Mouse (Mus musculus): ENCODE results near the gene Eml3. TPM values are rescaled to one million over a fixed set of nuclear protein-coding genes. Genes with fewer than 3 reads are reported as not detected.
A peak's percentile ranks its signal among the peaks of the same experiment; 100 is the strongest.

Eml3 gene
- total and polyA plus RNA-seq, 3 experiments, result 16.6 to 23.4 TPM; not detected in 1

GRCm38 (mm10) chr19:8989066-8989566 is 59.8 kb downstream of the Eml3 start, which contains the start of gene Ahnak:
TSS of gene Ahnak (plus strand) at chr19:8989284.
- no peaks in the 10 kb centered on the region; a peak in 1 of 4 replicates for H3K27me3 ChIP-seq (ENCODE audit: control insufficient read depth in 1 of 2, insufficient read depth in 2 of 2, low read length in 2 of 2)
- no peaks in the 10 kb centered on the region for H3K79me2 ChIP-seq (ENCODE audit: control insufficient read depth, insufficient read depth, low read length, poor library complexity)
- peaks cover 4 to 18% of the 10 kb centered on the region in 2 experiments for H3K4me1 ChIP-seq (ENCODE audit: control insufficient read depth in 1 of 2, insufficient read depth in 2 of 2, low read length in 2 of 2)
- H3K36me3 ChIP-seq (ENCODE audit: control insufficient read depth in 1 of 2, insufficient read depth in 2 of 2, low read length in 2 of 2), result peaks cover 0 to 6% of the 10 kb centered on the region in 2 experiments; a peak in 2 of 4 replicates
- peak; percentile 46 for DNase-seq (ENCODE audit: low read depth, low spot score)
- no peak for TF ChIP-seq NRF1 (IDR thresholded peaks at IDR 0.05; ENCODE audit: insufficient read depth, low read depth, low read length, poor library complexity, severe bottlenecking)
- no peak for TF ChIP-seq SMC3 (IDR thresholded peaks at IDR 0.05; ENCODE audit: low read depth, low read length)
- TF ChIP-seq CHD2 (IDR thresholded peaks at IDR 0.05; ENCODE audit: low read length), result no peak
- H3K9me3 ChIP-seq (replicated peaks; ENCODE audit: insufficient read depth, low read length), result no peaks in the 10 kb centered on the region
- H3K9ac ChIP-seq (ENCODE audit: control insufficient read depth, low read depth, low read length, poor library complexity, severe bottlenecking), result peak within 1 kb of the TSS; percentile 55
- H3K4me3 ChIP-seq (ENCODE audit: control insufficient read depth in 1 of 2, insufficient read depth in 1 of 2, low read depth in 2 of 2, low read length in 2 of 2), result peak within 1 kb of the TSS; percentile 45 to 67
- H3K27ac ChIP-seq (ENCODE audit: control insufficient read depth, low read depth, low read length), result no peak within 1 kb of the TSS

GRCm38 (mm10) chr19:8989567-8990431 is 60.4 kb downstream of the Eml3 start:
- H3K27ac ChIP-seq (ENCODE audit: control insufficient read depth, low read depth, low read length), result no peak overlapping the region
- peak overlapping the region; percentile 55 for H3K9ac ChIP-seq (ENCODE audit: control insufficient read depth, low read depth, low read length, poor library complexity, severe bottlenecking)
- TF ChIP-seq SIN3A (IDR thresholded peaks at IDR 0.05; ENCODE audit: low read length), result 0 out of 2 replicates have a peak, but pooled peaks have one; percentile 52
- 0 out of 2 replicates have a peak, but pooled peaks have one; percentile 38 for TF ChIP-seq MAZ (IDR thresholded peaks at IDR 0.05; ENCODE audit: low read depth, low read length)
- no peak for TF ChIP-seq TCF12 (IDR thresholded peaks at IDR 0.05; ENCODE audit: low read depth, low read length)
- TF ChIP-seq CTCF (IDR thresholded peaks at IDR 0.05 in 2 of 3, conservative IDR thresholded peaks at IDR 0.05 in 1 of 3; ENCODE audit: control insufficient read depth in 1 of 3, insufficient read depth in 1 of 3, low read depth in 2 of 3, low read length in 3 of 3, poor library complexity in 1 of 3, severe bottlenecking in 1 of 3), result 0 out of 6 replicates have a peak, but pooled peaks of 1 of the 3 experiments have one; percentile 2
- no peaks in the 10 kb centered on the region; a peak in 1 of 4 replicates for H3K27me3 ChIP-seq (ENCODE audit: control insufficient read depth in 1 of 2, insufficient read depth in 2 of 2, low read length in 2 of 2)
- peaks cover 4 to 13% of the 10 kb centered on the region in 2 experiments for H3K4me1 ChIP-seq (ENCODE audit: control insufficient read depth in 1 of 2, insufficient read depth in 2 of 2, low read length in 2 of 2)
- peak; percentile 58 for DNase-seq (ENCODE audit: low read depth, low spot score)
- no peaks in the 10 kb centered on the region for H3K9me3 ChIP-seq (replicated peaks; ENCODE audit: insufficient read depth, low read length)
- peaks cover 0 to 4% of the 10 kb centered on the region in 2 experiments; a peak in 1 of 4 replicates for H3K36me3 ChIP-seq (ENCODE audit: control insufficient read depth in 1 of 2, insufficient read depth in 2 of 2, low read length in 2 of 2)
- H3K4me3 ChIP-seq (ENCODE audit: control insufficient read depth in 1 of 2, insufficient read depth in 1 of 2, low read depth in 2 of 2, low read length in 2 of 2), result peak overlapping the region; percentile 45 to 67
- H3K79me2 ChIP-seq (ENCODE audit: control insufficient read depth, insufficient read depth, low read length, poor library complexity), result no peaks in the 10 kb centered on the region

- Histone ChIP-seq H3K79me2 (ENCODE audit: control insufficient read depth, insufficient read depth, low read length, poor library complexity) (no peaks in the 10 kb centered on the region), H3K27me3 (ENCODE audit: control insufficient read depth in 1 of 2, insufficient read depth in 2 of 2, low read length in 2 of 2) (no peaks in the 10 kb centered on the region; a peak in 1 of 4 replicates), H3K9me3 (replicated peaks; ENCODE audit: insufficient read depth, low read length) (no peaks in the 10 kb centered on the region), H3K4me3 (ENCODE audit: control insufficient read depth in 1 of 2, insufficient read depth in 1 of 2, low read depth in 2 of 2, low read length in 2 of 2) (peak overlapping the region; percentile 18 to 24; a peak in 3 of 4 replicates), H3K9ac (ENCODE audit: control insufficient read depth, low read depth, low read length, poor library complexity, severe bottlenecking) (peak overlapping the region; percentile 8), H3K27ac (ENCODE audit: control insufficient read depth, low read depth, low read length) (no peak overlapping the region), H3K4me1 (ENCODE audit: control insufficient read depth in 1 of 2, insufficient read depth in 2 of 2, low read length in 2 of 2) (peaks cover 4 to 12% of the 10 kb centered on the region in 2 experiments), H3K36me3 (ENCODE audit: control insufficient read depth in 1 of 2, insufficient read depth in 2 of 2, low read length in 2 of 2) (peaks cover 0 to 4% of the 10 kb centered on the region in 2 experiments; a peak in 1 of 4 replicates)
- peak; percentile 41 for DNase-seq (ENCODE audit: low read depth, low spot score)
- TF ChIP-seq MYC (IDR thresholded peaks at IDR 0.05; ENCODE audit: low read depth, low read length) (no peak), POLR2AphosphoS2 (IDR thresholded peaks at IDR 0.05; ENCODE audit: low read length) (no peak), USF1 (IDR thresholded peaks at IDR 0.05; ENCODE audit: low read depth, low read length) (0 out of 2 replicates have a peak, but pooled peaks have one; percentile 11), ZC3H11A (IDR thresholded peaks at IDR 0.05; ENCODE audit: low read depth, low read length) (no peak)
These were observed 61.2 kb downstream of the Eml3 start for GRCm38 (mm10) chr19:8990432-8991102.

Other genes starting within 250 kb of the Eml3 start
Only the 30 nearest of the 32 such genes appear.
- gene Wdr74, start 193.7 kb upstream of the Eml3 start, total RNA-seq (2012; rRNA removed), result 158 and 208 TPM in 2 replicates
- gene Wdr74, start 193.7 kb upstream of the Eml3 start, polyA plus RNA-seq (2012; ENCODE audit: insufficient read depth in 1 of 2, insufficient read length in 2 of 2, low read depth in 1 of 2, low replicate concordance in 2 of 2, missing spikeins in 1 of 2), result 100 to 1,000 TPM; 208 to 803 TPM
- gene 1700092M07Rik, start 188.8 kb upstream of the Eml3 start, total RNA-seq (2012; rRNA removed), result 3.0 and 3.3 TPM in 2 replicates
- 1 to 10 TPM in 1 of 2 experiments, not detected in 1; 4.3 TPM for gene 1700092M07Rik, start 188.8 kb upstream of the Eml3 start, polyA plus RNA-seq (2012; ENCODE audit: insufficient read depth in 1 of 2, insufficient read length in 2 of 2, low read depth in 1 of 2, low replicate concordance in 2 of 2, missing spikeins in 1 of 2)
- 27.5 and 28.7 TPM in 2 replicates for gene Stx5a, start 188.1 kb upstream of the Eml3 start, total RNA-seq (2012; rRNA removed)
- gene Stx5a, start 188.1 kb upstream of the Eml3 start, polyA plus RNA-seq (2012; ENCODE audit: insufficient read depth in 1 of 2, insufficient read length in 2 of 2, low read depth in 1 of 2, low replicate concordance in 2 of 2, missing spikeins in 1 of 2), result 10 to 100 TPM in 1 of 2 experiments, not detected in 1; 50.0 TPM
- gene Nxf1, start 172.5 kb upstream of the Eml3 start, total RNA-seq (2012; rRNA removed), result 107 and 122 TPM in 2 replicates
- gene Nxf1, start 172.5 kb upstream of the Eml3 start, polyA plus RNA-seq (2012; ENCODE audit: insufficient read depth in 1 of 2, insufficient read length in 2 of 2, low read depth in 1 of 2, low replicate concordance in 2 of 2, missing spikeins in 1 of 2), result 100 to 1,000 TPM; 231 to 296 TPM
- gene Tmem223, start 158.6 kb upstream of the Eml3 start, total RNA-seq (2012; rRNA removed), result 7.5 and 7.8 TPM in 2 replicates
- 10 to 100 TPM in 1 of 2 experiments, not detected in 1; 23.2 TPM for gene Tmem223, start 158.6 kb upstream of the Eml3 start, polyA plus RNA-seq (2012; ENCODE audit: insufficient read depth in 1 of 2, insufficient read length in 2 of 2, low read depth in 1 of 2, low replicate concordance in 2 of 2, missing spikeins in 1 of 2)
- gene Tmem179b, start 155.1 kb upstream of the Eml3 start, total RNA-seq (2012; rRNA removed), result 49.2 and 60.0 TPM in 2 replicates
- gene Tmem179b, start 155.1 kb upstream of the Eml3 start, polyA plus RNA-seq (2012; ENCODE audit: insufficient read depth in 1 of 2, insufficient read length in 2 of 2, low read depth in 1 of 2, low replicate concordance in 2 of 2, missing spikeins in 1 of 2), result 100 to 1,000 TPM in 1 of 2 experiments, not detected in 1; 101 TPM
- 15.3 and 18.3 TPM in 2 replicates for gene Taf6l, start 143.1 kb upstream of the Eml3 start, total RNA-seq (2012; rRNA removed)
- 10 to 100 TPM in 1 of 2 experiments, not detected in 1; 25.5 TPM for gene Taf6l, start 143.1 kb upstream of the Eml3 start, polyA plus RNA-seq (2012; ENCODE audit: insufficient read depth in 1 of 2, insufficient read length in 2 of 2, low read depth in 1 of 2, low replicate concordance in 2 of 2, missing spikeins in 1 of 2)
- 165 and 188 TPM in 2 replicates for gene Polr2g, start 131.0 kb upstream of the Eml3 start, total RNA-seq (2012; rRNA removed)
- 100 to 1,000 TPM in 1 of 2 experiments, not detected in 1; 181 TPM for gene Polr2g, start 131.0 kb upstream of the Eml3 start, polyA plus RNA-seq (2012; ENCODE audit: insufficient read depth in 1 of 2, insufficient read length in 2 of 2, low read depth in 1 of 2, low replicate concordance in 2 of 2, missing spikeins in 1 of 2)
- gene Zbtb3, start 127.0 kb upstream of the Eml3 start, total RNA-seq (2012; rRNA removed), result 2.6 and 2.9 TPM in 2 replicates
- gene Zbtb3, start 127.0 kb upstream of the Eml3 start, polyA plus RNA-seq (2012; ENCODE audit: insufficient read depth in 1 of 2, insufficient read length in 2 of 2, low read depth in 1 of 2, low replicate concordance in 2 of 2, missing spikeins in 1 of 2), result 1 to 10 TPM in 1 of 2 experiments, not detected in 1; 2.4 TPM
- gene Ttc9c, start 110.2 kb upstream of the Eml3 start, total RNA-seq (2012; rRNA removed), result 22.9 and 24.2 TPM in 2 replicates
- gene Ttc9c, start 110.2 kb upstream of the Eml3 start, polyA plus RNA-seq (2012; ENCODE audit: insufficient read depth in 1 of 2, insufficient read length in 2 of 2, low read depth in 1 of 2, low replicate concordance in 2 of 2, missing spikeins in 1 of 2), result 10 to 100 TPM in 1 of 2 experiments, not detected in 1; 29.8 TPM
- 39.4 and 44.6 TPM in 2 replicates for gene Hnrnpul2, start 109.5 kb upstream of the Eml3 start, total RNA-seq (2012; rRNA removed)
- gene Hnrnpul2, start 109.5 kb upstream of the Eml3 start, polyA plus RNA-seq (2012; ENCODE audit: insufficient read depth in 1 of 2, insufficient read length in 2 of 2, low read depth in 1 of 2, low replicate concordance in 2 of 2, missing spikeins in 1 of 2), result 100 to 1,000 TPM; 106 to 174 TPM
- gene AC129217.1, start 99.8 kb upstream of the Eml3 start, total RNA-seq (2012; rRNA removed), result 0.23 TPM in 1 of 2 replicates, not detected in the other
- 10 to 100 TPM in 1 of 2 experiments, not detected in 1; 53.4 TPM for gene AC129217.1, start 99.8 kb upstream of the Eml3 start, polyA plus RNA-seq (2012; ENCODE audit: insufficient read depth in 1 of 2, insufficient read length in 2 of 2, low read depth in 1 of 2, low replicate concordance in 2 of 2, missing spikeins in 1 of 2)
- 26.0 and 29.5 TPM in 2 replicates for gene Bscl2, start 92.1 kb upstream of the Eml3 start, total RNA-seq (2012; rRNA removed)
- gene Bscl2, start 92.1 kb upstream of the Eml3 start, polyA plus RNA-seq (2012; ENCODE audit: insufficient read depth in 1 of 2, insufficient read length in 2 of 2, low read depth in 1 of 2, low replicate concordance in 2 of 2, missing spikeins in 1 of 2), result 10 to 100 TPM in 1 of 2 experiments, not detected in 1; 51.3 TPM
- gene Gng3, start 90.4 kb upstream of the Eml3 start, total RNA-seq (2012; rRNA removed), result 0.15 and 0.29 TPM in 2 replicates
- 1 to 10 TPM in 1 of 2 experiments, not detected in 1; 2.5 TPM for gene Gng3, start 90.4 kb upstream of the Eml3 start, polyA plus RNA-seq (2012; ENCODE audit: insufficient read depth in 1 of 2, insufficient read length in 2 of 2, low read depth in 1 of 2, low replicate concordance in 2 of 2, missing spikeins in 1 of 2)
- gene Lrrn4cl, start 78.8 kb upstream of the Eml3 start, total RNA-seq (2012; rRNA removed), result 0.15 and 0.26 TPM in 2 replicates
- under 1 TPM in 1 of 2 experiments, not detected in 1; 0.54 TPM for gene Lrrn4cl, start 78.8 kb upstream of the Eml3 start, polyA plus RNA-seq (2012; ENCODE audit: insufficient read depth in 1 of 2, insufficient read length in 2 of 2, low read depth in 1 of 2, low replicate concordance in 2 of 2, missing spikeins in 1 of 2)
- gene Ubxn1, start 58.1 kb upstream of the Eml3 start, total RNA-seq (2012; rRNA removed), result 179 and 187 TPM in 2 replicates
- gene Ubxn1, start 58.1 kb upstream of the Eml3 start, polyA plus RNA-seq (2012; ENCODE audit: insufficient read depth in 1 of 2, insufficient read length in 2 of 2, low read depth in 1 of 2, low replicate concordance in 2 of 2, missing spikeins in 1 of 2), result 100 to 1,000 TPM in 1 of 2 experiments, not detected in 1; 366 TPM
- gene Uqcc3, start 48.6 kb upstream of the Eml3 start, total RNA-seq (2012; rRNA removed), result 46.3 and 49.4 TPM in 2 replicates
- gene Uqcc3, start 48.6 kb upstream of the Eml3 start, polyA plus RNA-seq (2012; ENCODE audit: insufficient read depth in 1 of 2, insufficient read length in 2 of 2, low read depth in 1 of 2, low replicate concordance in 2 of 2, missing spikeins in 1 of 2), result 10 to 100 TPM in 1 of 2 experiments, not detected in 1; 55.0 TPM
- 10.3 and 15.5 TPM in 2 replicates for gene Lbhd1, start 45.8 kb upstream of the Eml3 start, total RNA-seq (2012; rRNA removed)
- gene Lbhd1, start 45.8 kb upstream of the Eml3 start, polyA plus RNA-seq (2012; ENCODE audit: insufficient read depth in 1 of 2, insufficient read length in 2 of 2, low read depth in 1 of 2, low replicate concordance in 2 of 2, missing spikeins in 1 of 2), result 100 to 1,000 TPM in 1 of 2 experiments, 10 to 100 TPM in 1; 46.5 to 123 TPM
- not detected in 2 replicates for gene Gm49403, start 45.6 kb upstream of the Eml3 start, total RNA-seq (2012; rRNA removed)
- not detected for gene Gm49403, start 45.6 kb upstream of the Eml3 start, polyA plus RNA-seq (2012; ENCODE audit: insufficient read depth in 1 of 2, insufficient read length in 2 of 2, low read depth in 1 of 2, low replicate concordance in 2 of 2, missing spikeins in 1 of 2)
- 171 and 184 TPM in 2 replicates for gene 1810009A15Rik, start 40.7 kb upstream of the Eml3 start, total RNA-seq (2012; rRNA removed)
- 100 to 1,000 TPM in 1 of 2 experiments, not detected in 1; 189 TPM for gene 1810009A15Rik, start 40.7 kb upstream of the Eml3 start, polyA plus RNA-seq (2012; ENCODE audit: insufficient read depth in 1 of 2, insufficient read length in 2 of 2, low read depth in 1 of 2, low replicate concordance in 2 of 2, missing spikeins in 1 of 2)
- gene Gm49416, start 40.6 kb upstream of the Eml3 start, total RNA-seq (2012; rRNA removed), result 0.77 TPM in 1 of 2 replicates, not detected in the other
- 10 to 100 TPM in 1 of 2 experiments, not detected in 1; 31.2 TPM for gene Gm49416, start 40.6 kb upstream of the Eml3 start, polyA plus RNA-seq (2012; ENCODE audit: insufficient read depth in 1 of 2, insufficient read length in 2 of 2, low read depth in 1 of 2, low replicate concordance in 2 of 2, missing spikeins in 1 of 2)
- 38.1 and 43.9 TPM in 2 replicates for gene Ints5, start 36.5 kb upstream of the Eml3 start, total RNA-seq (2012; rRNA removed)
- 10 to 100 TPM in 1 of 2 experiments, not detected in 1; 51.5 TPM for gene Ints5, start 36.5 kb upstream of the Eml3 start, polyA plus RNA-seq (2012; ENCODE audit: insufficient read depth in 1 of 2, insufficient read length in 2 of 2, low read depth in 1 of 2, low replicate concordance in 2 of 2, missing spikeins in 1 of 2)
- 104 and 122 TPM in 2 replicates for gene Ganab, start 31.5 kb upstream of the Eml3 start, total RNA-seq (2012; rRNA removed)
- 100 to 1,000 TPM in 1 of 2 experiments, not detected in 1; 123 TPM for gene Ganab, start 31.5 kb upstream of the Eml3 start, polyA plus RNA-seq (2012; ENCODE audit: insufficient read depth in 1 of 2, insufficient read length in 2 of 2, low read depth in 1 of 2, low replicate concordance in 2 of 2, missing spikeins in 1 of 2)
- gene B3gat3, start 9.2 kb upstream of the Eml3 start, total RNA-seq (2012; rRNA removed), result 21.0 and 26.2 TPM in 2 replicates
- 10 to 100 TPM in 1 of 2 experiments, not detected in 1; 35.4 TPM for gene B3gat3, start 9.2 kb upstream of the Eml3 start, polyA plus RNA-seq (2012; ENCODE audit: insufficient read depth in 1 of 2, insufficient read length in 2 of 2, low read depth in 1 of 2, low replicate concordance in 2 of 2, missing spikeins in 1 of 2)
- 1.6 and 4.1 TPM in 2 replicates for gene Rom1, start 196 bp upstream of the Eml3 start, total RNA-seq (2012; rRNA removed)
- gene Rom1, start 196 bp upstream of the Eml3 start, polyA plus RNA-seq (2012; ENCODE audit: insufficient read depth in 1 of 2, insufficient read length in 2 of 2, low read depth in 1 of 2, low replicate concordance in 2 of 2, missing spikeins in 1 of 2), result 1 to 10 TPM in 1 of 2 experiments, not detected in 1; 3.1 TPM
- 150 and 171 TPM in 2 replicates for gene Mta2, start 12.3 kb downstream of the Eml3 start, total RNA-seq (2012; rRNA removed)
- 100 to 1,000 TPM; 116 to 167 TPM for gene Mta2, start 12.3 kb downstream of the Eml3 start, polyA plus RNA-seq (2012; ENCODE audit: insufficient read depth in 1 of 2, insufficient read length in 2 of 2, low read depth in 1 of 2, low replicate concordance in 2 of 2, missing spikeins in 1 of 2)
- 54.6 and 54.9 TPM in 2 replicates for gene Tut1, start 24.3 kb downstream of the Eml3 start, total RNA-seq (2012; rRNA removed)
- 10 to 100 TPM in 1 of 2 experiments, not detected in 1; 68.2 TPM for gene Tut1, start 24.3 kb downstream of the Eml3 start, polyA plus RNA-seq (2012; ENCODE audit: insufficient read depth in 1 of 2, insufficient read length in 2 of 2, low read depth in 1 of 2, low replicate concordance in 2 of 2, missing spikeins in 1 of 2)
- 1,362 and 1,397 TPM in 2 replicates for gene Eef1g, start 37.5 kb downstream of the Eml3 start, total RNA-seq (2012; rRNA removed)
- 1,000 to 10,000 TPM; 1,691 to 1,817 TPM for gene Eef1g, start 37.5 kb downstream of the Eml3 start, polyA plus RNA-seq (2012; ENCODE audit: insufficient read depth in 1 of 2, insufficient read length in 2 of 2, low read depth in 1 of 2, low replicate concordance in 2 of 2, missing spikeins in 1 of 2)
- gene Ahnak, start 59.7 kb downstream of the Eml3 start, total RNA-seq (2012; rRNA removed), result 1.2 and 1.3 TPM in 2 replicates
- gene Ahnak, start 59.7 kb downstream of the Eml3 start, polyA plus RNA-seq (2012; ENCODE audit: insufficient read depth in 1 of 2, insufficient read length in 2 of 2, low read depth in 1 of 2, low replicate concordance in 2 of 2, missing spikeins in 1 of 2), result 1 to 10 TPM in 1 of 2 experiments, not detected in 1; 2.2 TPM
- gene Scgb1a1, start 158.4 kb downstream of the Eml3 start, total RNA-seq (2012; rRNA removed), result not detected in 2 replicates
- not detected for gene Scgb1a1, start 158.4 kb downstream of the Eml3 start, polyA plus RNA-seq (2012; ENCODE audit: insufficient read depth in 1 of 2, insufficient read length in 2 of 2, low read depth in 1 of 2, low replicate concordance in 2 of 2, missing spikeins in 1 of 2)